Mouse (Mus musculus) layer of hippocampus, adult 18-20 months (tissue): Measurements from ENCODE around the gene Gpr162. TPM values are rescaled to one million over a fixed set of nuclear protein-coding genes. Genes with fewer than 3 reads are reported as not detected.
"Not testable (repeated sequence)": the region's sequence is repeated elsewhere in the genome, so short reads cannot be mapped to it uniquely, and the experiment has no call there.

Experiments
- DNase-seq, 2 experiments: peaks; one replicate each; pipeline ENCODE4 v3.0.0; 2022; ENCODE audit warnings: low spot score in 2 of 2
- long read RNA-seq: library from polyadenylated mRNA; stranded (forward); transcript quantifications from one replicate; pipeline ENCODE4 v2.0.0, GENCODE M21; 2021
- total RNA-seq, 2 experiments: library from RNA; stranded (reverse); gene quantifications; 2 replicates each; pipeline ENCODE4 v1.2.3; 2021

Gene Gpr162
- total RNA-seq: 100 to 1,000 TPM; 183 to 187 TPM
- long read RNA-seq, transcript Gpr162-201 (5 exons, 2,676 nt): major isoform, 122 of 170 reads
- long read RNA-seq, partial matches to known transcripts: 35 of 170 reads
- long read RNA-seq, other reads (novel, unspliced or antisense): 9 of 170 reads

DNA sequence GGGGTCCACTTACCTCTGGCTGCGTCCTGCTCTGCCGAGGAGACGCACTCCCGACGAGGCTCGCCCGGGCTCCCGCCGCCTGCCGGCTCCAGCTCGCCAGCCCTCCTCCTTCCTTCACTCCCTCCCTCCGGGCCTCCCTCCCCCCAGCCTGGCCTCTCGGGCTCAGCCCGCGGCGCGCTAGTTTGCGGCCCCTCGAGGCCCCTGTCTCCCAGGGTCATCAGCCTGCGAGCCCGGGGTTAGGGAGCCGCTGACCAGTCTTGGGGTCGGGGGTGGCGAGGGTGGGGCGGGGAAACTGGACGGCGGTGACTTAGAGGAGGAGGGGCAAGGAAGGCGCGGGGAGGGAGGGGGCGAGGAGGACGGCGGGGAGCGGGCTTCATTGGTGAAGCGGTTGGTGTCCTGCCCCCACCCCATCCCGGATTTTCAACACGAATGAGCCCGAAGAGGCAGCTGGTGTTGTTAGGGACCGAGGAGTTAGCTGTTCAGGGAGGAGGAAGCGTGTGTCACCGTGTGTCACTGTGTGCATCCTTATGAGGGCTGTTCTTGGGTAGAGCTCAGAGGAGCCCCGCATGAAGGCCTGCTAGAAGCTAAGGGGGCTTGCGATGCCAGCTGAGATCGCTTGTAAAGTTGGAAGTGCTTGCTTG is at the start of gene Gpr162:
Gene Gpr162 (minus strand): TSS at position 326 of the 641 bp plus-strand sequence.
- DNase-seq: peak; percentile 76 to 77

DNA sequence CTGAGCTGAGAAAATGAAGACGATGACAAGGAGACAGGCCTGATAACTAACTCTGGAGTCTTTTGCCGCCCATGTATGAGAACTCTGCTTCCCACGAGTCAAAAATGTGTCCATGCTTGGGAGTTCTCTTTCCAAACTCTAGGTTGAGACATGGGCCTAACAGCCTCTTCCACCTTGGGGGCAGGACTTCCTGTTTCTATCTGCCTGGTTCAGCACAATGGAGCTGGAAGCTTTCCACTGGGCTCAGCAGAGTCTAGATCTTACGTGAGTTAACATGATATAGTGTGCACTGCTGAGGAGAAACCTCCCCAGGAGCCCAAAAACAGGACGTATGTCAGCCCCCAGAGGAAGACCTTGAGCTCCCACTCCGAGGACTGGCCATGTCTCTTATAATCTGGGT is 49.4 kb upstream of the Gpr162 start:
- no peak for DNase-seq

DNA sequence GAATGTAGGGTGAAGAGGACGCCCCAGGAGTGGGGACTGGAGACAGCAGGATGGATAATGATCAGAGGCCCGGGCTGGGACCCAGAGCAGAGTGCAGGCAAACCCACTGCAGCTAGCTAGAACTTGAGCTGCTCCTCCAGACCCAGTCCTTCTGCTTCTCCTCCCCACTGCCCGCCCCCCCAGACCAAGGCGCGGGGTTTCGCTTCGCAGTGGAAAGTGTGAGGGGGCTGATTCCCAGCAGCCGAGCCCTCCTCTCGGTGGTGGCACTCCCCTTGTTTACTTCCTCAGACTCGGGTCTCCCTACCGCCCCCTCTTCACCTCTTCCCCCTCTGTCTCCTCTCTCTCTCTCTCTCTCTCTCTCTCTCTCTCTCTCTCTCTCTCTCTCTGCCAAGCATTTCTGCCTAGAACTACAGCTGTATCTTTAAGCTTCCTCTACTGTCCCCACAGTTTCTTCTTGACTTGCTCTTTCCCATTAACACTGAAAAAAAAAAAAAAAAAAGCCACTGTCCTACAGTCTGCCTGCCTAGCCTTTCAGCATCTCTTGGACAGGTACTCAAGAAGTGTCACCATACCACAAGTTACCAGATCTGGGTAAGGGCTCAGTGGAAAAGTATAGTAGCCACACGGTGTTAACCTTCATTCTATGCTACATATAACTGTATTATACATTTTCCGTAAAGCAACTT is 47.9 kb upstream of the Gpr162 start, which contains the start of gene Lag3:
Gene Lag3 (minus strand): TSS at position 173 of the 686 bp plus-strand sequence.
- no peak for DNase-seq

DNA sequence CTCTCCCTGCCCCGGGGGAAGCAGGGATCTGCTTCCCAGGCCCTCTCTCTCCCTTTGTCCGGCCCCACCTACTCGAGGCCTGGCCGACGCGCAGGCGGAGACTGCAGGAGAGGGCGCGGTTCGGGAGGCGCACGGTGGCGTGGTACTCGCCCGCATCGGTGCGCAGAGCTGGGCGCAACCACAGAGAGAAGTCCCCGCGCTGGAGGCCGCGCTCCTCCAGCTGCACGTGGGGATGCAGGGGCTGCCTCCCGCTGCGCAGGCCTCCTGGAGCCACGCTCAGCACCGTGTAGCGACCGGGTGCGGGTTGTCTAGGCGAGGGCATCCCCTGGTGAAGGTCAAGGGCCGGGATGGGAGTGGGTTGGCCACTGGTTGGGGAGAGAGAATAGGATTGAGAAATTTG is 46.2 kb upstream of the Gpr162 start:
- no peak for DNase-seq

DNA sequence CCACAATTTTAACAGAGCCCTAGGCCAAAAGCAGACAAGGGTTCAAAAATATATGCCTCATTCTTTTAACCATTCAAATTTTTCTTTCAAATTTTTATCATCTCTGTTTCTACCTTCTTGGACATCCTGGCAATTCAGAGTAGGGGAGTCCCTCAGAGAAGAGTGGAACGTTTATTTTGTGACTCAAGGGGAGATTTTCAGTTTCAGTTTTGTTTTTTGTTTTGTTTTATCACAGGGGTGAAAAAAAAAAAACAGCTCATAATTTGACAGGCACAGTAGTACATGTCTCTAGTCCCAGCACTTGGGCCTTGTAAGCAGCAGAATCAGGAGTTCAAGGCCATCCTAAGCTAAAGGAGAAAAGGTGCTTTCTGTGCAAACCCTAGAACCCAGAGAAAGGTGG is 44.0 kb upstream of the Gpr162 start:
- DNase-seq: no peak

DNA sequence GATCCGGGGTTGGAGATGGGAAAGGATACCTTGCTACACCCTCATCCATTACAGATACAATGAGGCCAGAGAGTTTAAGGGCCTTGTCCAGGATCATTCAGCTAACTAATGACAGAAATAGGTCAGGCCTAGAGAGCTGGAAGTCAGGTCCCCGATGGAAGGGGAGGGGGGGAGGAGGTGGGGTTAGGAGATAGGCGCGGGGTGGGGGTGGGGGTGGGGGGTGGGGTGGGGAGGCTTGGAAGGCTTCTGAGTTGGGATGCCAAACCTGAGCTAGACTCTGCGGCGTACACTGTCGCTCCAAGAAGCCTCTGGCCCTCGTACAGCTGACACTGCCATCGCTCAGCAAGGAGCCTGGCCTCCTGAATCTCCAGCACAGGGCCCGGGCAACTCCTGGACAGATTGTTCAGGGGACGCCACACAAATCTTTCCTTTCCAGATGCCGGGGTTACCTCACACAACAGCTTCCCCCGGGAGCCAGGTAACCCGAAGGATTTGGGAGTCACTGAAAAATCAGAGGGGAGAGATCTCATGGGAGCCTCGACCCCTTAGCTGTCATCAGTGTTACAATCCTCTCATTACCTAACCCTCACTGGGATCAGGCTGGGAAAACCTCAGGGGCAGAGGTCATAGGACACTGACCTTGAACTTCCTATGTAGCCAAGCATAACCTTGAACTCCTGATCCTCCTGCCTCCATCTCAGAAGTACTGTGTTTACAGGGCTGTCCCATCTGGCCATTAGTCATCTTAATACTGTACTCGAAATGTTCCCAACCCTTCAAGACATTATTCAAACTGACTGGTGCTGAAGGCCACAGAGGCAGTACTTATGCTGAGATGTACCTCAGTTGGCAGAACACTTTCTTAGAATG is 41.4 kb upstream of the Gpr162 start:
- DNase-seq: no peak

DNA sequence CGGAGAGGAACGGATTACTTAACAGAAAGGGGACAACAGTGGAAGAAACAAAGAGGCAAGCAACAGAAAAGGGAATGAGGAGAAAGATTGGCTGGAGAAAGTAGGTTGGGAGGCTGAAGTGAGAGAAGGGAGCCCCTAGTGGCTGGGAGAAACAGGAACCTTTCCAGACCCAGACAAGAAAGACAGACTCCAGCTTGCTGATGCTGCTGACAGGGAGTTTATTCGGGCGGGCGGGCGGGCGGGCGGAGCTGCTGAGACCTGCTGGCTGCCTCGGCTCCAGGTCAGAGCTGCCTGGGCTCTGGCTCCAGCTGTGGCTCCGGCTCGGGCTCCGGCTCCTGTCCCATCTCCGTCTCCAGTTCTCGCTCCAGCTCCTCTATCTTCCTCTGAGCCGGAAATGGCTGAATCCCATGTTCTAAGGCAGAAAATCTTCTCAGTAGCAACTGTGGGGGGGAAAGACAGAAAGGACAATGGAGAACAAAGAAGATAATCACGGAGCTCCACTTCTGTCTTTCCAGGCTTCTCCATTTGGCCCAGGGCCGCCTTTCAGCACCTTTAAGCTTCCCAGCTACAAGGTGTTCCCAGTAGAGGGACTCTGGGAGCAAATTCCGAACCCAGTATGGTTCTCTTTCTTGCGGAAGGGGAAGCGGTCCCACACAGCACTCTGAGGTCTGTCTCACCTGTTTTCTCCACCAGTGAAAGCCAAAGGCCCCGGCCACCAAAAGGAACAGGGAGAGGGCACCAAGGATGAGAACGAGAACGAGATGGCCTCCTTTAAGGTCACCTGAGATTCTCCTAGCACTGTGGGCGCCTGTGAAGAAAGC is 40.6 kb upstream of the Gpr162 start:
- peak; percentile 73 to 89 for DNase-seq

DNA sequence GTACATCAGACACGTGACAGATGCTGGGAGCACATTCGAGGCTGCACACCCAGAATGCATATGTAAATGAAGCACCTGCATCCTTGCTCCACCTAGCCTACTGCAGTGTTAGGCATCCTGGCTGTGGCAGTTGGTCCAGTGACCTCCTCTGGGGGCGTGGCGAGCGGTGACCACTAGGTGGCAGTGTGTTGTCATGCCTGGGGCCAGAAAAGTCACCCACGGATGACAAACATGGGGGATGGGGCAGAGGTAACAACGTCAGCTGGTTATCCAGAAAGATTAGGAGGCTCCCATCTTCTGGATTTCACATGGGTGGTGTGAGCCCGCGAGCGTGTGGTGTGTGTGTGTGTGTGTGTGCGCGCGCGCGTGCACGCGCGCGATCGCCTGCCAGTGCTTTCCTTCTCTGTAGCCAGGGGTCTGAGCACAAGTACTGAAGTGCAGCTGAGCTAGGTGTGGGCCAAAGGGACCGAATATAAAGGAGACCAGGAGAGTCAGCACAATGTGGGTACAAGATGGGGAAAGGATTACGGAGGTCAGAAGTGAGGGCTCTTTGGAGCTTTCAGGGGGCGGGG is 39.9 kb upstream of the Gpr162 start:
- DNase-seq: peak; percentile 80 to 95

DNA sequence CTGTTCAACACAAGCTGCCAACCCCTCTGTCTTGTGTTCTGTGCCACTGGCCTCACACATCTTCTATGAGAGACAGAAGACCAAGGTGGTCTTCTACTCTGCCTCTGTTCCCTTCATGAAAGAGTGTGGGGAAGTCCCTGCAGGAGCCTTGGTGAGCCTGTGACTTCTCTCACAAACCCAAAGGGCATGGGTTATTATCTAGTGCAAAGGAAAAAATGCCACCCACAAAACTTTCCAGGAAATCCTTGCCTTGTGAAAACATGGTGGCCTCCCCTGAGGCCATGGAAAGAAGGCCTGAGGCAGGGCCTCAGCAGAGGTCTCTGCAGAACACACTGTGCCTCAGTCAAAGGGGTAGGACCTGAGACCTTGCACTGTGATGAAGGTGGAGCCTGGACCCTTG is 38.1 kb upstream of the Gpr162 start:
- DNase-seq: no peak

DNA sequence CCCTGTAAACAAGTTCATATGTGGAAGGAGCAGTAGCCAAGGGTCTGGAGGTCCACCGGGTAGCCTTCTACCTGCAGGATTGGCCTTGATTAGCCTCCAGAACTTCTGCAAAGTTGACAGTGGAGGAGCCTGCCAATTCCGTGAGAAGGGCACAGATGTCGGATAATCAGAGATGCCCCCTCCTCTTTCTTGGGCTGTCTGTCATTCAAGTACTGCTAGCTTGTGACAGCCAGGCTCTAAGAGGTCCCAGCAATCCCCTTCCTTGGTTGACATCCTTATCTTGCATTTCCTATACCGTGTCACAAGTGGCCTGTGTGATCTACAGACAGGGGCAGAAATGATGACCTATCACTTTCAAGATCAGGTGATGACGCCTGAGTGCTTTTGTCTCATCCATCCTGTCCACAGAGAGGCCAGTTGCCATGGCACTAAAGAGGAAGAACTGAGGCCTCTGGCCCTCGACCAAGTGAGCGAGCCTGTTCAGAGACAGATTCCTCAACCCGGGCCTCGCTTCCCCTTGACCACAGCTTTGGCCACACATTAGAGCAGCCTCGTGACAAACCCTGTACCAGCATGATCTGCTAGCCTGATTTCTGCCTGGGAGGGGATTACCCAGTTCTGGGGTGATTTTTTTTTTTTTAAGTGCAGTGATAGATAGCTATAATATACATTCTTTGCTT is 37.2 kb upstream of the Gpr162 start:
- DNase-seq: no peak

DNA sequence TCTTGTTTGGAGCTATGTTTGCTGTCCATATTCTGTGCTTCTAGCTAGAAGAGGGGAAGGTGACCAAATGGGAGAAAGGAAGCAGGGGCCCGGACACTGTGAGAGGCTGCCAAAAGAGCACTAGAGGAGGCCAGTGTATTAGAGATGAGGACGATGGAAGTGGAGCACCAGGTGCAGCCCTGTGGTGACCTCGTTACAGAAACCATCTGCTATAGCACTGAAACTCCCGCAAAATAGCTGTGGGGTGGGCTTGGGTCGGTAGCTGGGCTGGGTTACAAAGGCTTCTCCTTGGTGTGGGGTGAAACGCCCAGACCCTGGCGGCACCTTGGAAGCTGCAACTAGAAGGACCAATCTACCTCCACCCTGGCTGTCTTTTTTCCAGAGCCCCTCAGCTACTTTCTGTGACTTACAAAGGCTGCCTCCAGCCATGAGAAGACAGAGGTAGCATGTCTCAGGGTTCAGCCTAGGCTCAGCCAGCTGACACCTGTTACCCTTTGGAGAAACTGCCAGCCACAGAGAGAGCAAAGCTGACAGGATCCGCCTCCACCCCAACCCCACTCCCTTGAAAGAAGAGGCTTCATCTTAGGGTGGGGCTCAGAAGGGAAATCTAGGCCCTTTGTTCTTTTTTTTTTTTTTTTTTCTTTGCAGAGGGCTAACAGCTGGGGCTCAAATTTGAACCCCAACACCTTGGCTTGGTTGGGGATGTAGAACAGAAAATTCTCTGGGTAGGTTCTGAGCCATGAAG is 36.4 kb upstream of the Gpr162 start:
- DNase-seq: no peak

DNA sequence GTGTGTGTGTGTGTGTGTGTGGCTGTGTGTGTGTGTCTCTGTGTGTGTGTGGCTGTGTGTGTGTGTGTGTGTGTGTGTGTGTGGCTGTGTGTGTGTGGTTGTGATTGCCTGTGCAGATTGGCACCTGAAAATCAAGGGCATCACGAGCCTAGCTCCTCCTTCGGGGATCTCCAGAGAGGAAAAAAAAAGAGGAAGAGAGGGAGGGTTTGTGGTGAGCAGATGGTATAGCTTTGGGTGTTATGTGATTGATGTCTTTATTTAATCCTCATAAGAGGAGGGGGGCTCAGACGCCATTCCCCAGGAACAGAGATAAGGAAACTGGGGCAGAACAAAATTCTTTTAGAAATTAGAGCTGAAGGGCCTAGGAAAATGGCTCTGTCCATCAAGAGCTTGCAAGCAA is 34.6 kb upstream of the Gpr162 start:
- DNase-seq: no peak

DNA sequence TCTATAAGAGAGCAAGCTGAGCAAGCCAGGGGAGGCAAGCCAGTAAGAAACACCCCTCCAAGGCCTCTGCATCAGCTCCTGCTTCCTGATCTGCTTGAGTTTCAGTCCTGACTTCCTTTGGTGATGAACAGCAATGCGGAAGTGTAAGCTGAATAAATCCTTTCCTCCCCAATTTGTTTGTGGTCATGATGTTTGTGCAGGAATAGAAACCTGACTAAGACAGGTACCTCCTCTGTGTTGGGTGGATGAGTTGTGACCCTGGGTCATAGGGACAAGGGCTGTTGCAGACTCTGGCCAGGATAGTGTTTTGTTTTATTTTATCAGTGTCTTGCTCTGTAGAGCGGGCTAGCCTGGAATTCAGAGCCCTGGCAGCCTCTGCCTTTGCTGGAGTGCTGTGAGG is 30.3 kb upstream of the Gpr162 start:
- not testable (repeated sequence) for DNase-seq

DNA sequence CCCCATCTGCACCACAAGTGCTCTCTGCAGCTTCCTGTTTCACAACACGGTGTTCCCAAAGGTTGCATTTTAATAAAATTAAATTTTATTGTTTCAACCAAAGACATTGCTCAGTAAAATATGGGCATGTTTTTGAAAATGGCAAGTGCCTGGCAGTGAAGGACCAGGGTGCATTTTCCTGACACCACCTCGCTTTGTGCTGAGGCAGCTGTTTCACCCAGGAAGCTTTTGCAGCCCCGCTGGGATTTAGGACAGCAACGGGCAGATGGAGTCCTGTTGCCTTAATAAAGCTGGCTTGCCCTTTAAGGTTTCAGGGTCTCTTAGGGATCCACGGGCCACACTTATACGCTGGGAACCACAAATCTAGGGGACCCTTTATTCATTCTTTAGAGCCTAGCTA is 27.2 kb upstream of the Gpr162 start:
- DNase-seq: no peak

DNA sequence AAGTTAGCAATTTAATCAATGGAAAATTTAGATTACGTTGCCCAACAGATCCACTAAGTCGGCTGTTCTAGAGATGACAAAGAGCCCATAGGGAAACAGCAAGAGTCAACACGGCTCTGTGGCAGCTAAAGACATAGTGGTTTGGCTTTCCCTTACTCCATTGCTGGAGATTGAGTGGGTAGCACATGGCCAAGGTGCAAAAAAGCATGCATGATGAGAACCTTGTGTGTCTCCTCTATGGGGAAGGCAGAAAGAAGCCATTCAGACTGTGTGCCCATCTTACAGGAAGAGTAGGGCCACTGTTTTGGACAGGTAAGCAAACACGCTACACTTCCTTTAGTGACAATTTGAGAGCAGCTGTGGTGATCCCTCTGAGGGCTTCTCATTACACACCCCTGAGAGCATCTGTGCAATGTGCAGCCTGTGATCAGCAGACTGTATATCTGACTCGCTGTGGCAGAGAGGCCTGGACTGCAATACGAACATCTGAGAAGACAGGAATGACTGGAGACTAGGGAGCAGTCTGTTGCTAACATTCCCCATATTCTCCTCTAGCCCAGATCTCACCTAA is 24.9 kb upstream of the Gpr162 start:
- no peak for DNase-seq

DNA sequence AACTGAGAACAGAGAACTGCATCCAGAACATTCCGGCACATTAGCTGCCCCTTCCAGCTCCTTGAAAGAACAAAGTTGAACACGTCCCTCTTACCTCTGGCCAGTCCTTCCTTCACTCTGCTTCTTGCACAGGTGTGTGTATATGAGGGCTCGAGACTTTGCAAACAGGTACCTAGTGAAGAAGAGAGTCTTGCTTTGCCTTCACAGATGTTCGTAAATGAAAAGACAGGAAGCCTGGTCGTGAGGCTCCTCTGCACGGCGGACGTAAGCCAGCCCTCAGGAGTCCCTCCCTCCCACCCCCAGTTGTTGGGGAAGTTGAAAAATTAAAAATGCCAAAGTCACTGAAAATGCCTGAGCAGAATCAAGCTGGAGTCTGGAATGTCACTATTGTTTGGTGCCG is 24.2 kb upstream of the Gpr162 start, which contains the start of gene Cd4:
Gene Cd4 (minus strand): TSS at position 236 of the 400 bp plus-strand sequence.
- DNase-seq: no peak

DNA sequence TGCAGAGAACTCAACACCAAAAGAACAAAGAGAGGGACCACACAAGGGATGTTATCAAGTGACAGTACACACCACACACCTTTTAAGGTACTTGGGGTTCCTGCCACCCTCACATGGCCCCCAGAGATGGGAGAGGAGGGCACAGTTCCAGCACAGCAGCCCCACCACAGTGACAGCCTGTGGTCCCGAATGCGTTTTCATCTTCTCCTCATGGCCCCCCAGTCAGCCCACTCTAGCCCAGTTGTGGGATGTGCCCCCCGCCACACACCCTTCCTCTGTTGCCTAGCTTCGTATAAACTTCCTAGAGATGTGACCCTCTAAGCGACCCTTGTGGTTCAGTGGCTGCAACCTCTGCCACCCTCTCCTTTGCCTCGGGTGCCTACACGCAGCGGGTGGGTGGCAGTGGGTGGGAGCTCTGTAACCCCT is 22.2 kb upstream of the Gpr162 start:
- no peak for DNase-seq

DNA sequence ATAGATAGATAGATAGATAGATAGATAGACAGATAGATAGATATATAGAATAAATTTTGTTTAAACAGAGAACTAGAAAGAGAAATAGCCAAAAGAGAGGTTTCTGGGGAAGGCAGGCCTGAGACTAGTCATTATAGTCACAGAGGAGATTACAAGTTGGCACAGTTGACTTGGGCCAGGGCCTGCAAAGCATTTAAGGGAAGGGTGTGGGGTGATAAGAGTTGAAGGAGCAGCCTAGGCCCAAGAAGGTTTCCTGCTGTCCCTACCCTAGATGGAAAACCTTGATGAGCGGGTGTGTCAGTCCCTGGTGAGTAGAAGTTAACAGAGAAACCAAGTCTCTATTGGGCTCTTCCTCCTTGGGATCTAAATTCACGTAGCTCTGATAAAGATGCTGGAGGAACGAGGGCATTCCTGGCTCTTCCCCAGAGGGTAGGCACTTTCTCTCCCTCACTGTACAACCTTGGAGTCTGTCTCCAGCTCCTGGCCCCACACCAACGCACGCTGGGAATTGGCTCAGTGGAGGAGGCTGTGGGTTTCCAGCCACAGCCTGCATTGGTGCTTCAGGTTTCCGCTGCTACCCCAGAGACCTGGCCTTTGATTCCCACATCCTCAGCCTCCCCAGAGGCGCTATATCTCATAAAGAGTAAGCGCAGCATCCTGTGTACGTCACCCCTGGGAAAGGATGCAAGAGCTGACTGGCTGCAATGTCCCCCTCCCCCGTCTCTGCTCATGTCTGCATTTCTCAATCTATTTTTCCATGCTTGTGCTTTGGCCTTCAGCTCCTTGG is 21.1 kb upstream of the Gpr162 start:
- no peak for DNase-seq
